Mouse (Mus musculus) gastrocnemius, adult 8-10 months (tissue): ENCODE results near the gene Ppm1h. TPM values are rescaled to one million over a fixed set of nuclear protein-coding genes. Genes with fewer than 3 reads are reported as not detected.
A peak's percentile ranks its signal among the peaks of the same experiment; 100 is the strongest.

ENCODE experiments used
- DNase-seq, 2 experiments: peaks; one replicate each; pipeline ENCODE4 v3.0.0; 2022; ENCODE audit warnings: low spot score in 2 of 2
- total RNA-seq, 4 experiments: library from RNA; stranded (reverse); gene quantifications; 2 replicates each; pipeline ENCODE4 v1.2.4; 2022

Gene Ppm1h
- total RNA-seq, 4 experiments from 2014 or later: 1.2 to 3.1 (median 1.2) TPM

- no peak for DNase-seq
Observed at GRCm38 (mm10) chr10:122856040-122856764, 177.6 kb downstream of the Ppm1h start.

- no peak for DNase-seq
Observed at GRCm38 (mm10) chr10:122857155-122857554, 178.6 kb downstream of the Ppm1h start.

GRCm38 (mm10) chr10:122858904-122859641 lies 180.5 kb downstream of the Ppm1h start:
- DNase-seq: no peak

- DNase-seq: no peak
Observed at GRCm38 (mm10) chr10:122859642-122859997, 181.1 kb downstream of the Ppm1h start.

GRCm38 (mm10) chr10:122860076-122860475 lies 181.5 kb downstream of the Ppm1h start:
- no peak for DNase-seq

- DNase-seq: no peak
Observed at GRCm38 (mm10) chr10:122861696-122862385, 183.3 kb downstream of the Ppm1h start.

- DNase-seq: no peak
Observed at GRCm38 (mm10) chr10:122862386-122863023, 183.9 kb downstream of the Ppm1h start.

GRCm38 (mm10) chr10:122869865-122870503 lies 191.4 kb downstream of the Ppm1h start:
- no peak for DNase-seq

- DNase-seq: no peak
Observed at GRCm38 (mm10) chr10:122870848-122871494, 192.4 kb downstream of the Ppm1h start.

- DNase-seq: no peak
Observed at GRCm38 (mm10) chr10:122872720-122873119, 194.2 kb downstream of the Ppm1h start.

- no peak for DNase-seq
Observed at GRCm38 (mm10) chr10:122876964-122877363, 198.4 kb downstream of the Ppm1h start.

GRCm38 (mm10) chr10:122877436-122877835 lies 198.9 kb downstream of the Ppm1h start:
- no peak for DNase-seq

GRCm38 (mm10) chr10:122881456-122881855 lies 202.9 kb downstream of the Ppm1h start:
- no peak for DNase-seq

- no peak for DNase-seq
Observed at GRCm38 (mm10) chr10:122882614-122883013, 204.1 kb downstream of the Ppm1h start.

GRCm38 (mm10) chr10:122883823-122884743 lies 205.5 kb downstream of the Ppm1h start:
- peak; percentile 33 to 55 for DNase-seq

GRCm38 (mm10) chr10:122885301-122885700 lies 206.7 kb downstream of the Ppm1h start:
- no peak for DNase-seq

- DNase-seq: peak; percentile 25 to 50
Observed at GRCm38 (mm10) chr10:122886055-122886915, 207.7 kb downstream of the Ppm1h start.

GRCm38 (mm10) chr10:122886916-122887527 lies 208.5 kb downstream of the Ppm1h start:
- DNase-seq: no peak
